Mouse (Mus musculus): ENCODE results near the gene Csnk2a1. TPM values are rescaled to one million over a fixed set of nuclear protein-coding genes. Genes with fewer than 3 reads are reported as not detected.
"Not testable (repeated sequence)": the region's sequence is repeated elsewhere in the genome, so short reads cannot be mapped to it uniquely, and the experiment has no call there.

Gene Csnk2a1
- polyA plus RNA-seq, 1 experiment from 2014 or later: 75.7 TPM

GRCm38 (mm10) chr2:152273639-152274038 lies 47.0 kb downstream of the Csnk2a1 start:
- Histone ChIP-seq H3K9me3 (replicated peaks; ENCODE audit: control insufficient read depth, low read length) (no peaks in the 10 kb centered on the region), H3K27me3 (ENCODE audit: control insufficient read depth, insufficient read depth, low read length) (no peaks in the 10 kb centered on the region), H3K4me1 (ENCODE audit: control insufficient read depth, insufficient read depth, low read length) (no peaks in the 10 kb centered on the region), H3K36me3 (ENCODE audit: control insufficient read depth, insufficient read depth) (peaks cover 56% of the 10 kb centered on the region), H3K9ac (ENCODE audit: low read length) (no peak overlapping the region), H3K27ac (ENCODE audit: low read length) (no peak overlapping the region), H3K4me3 (ENCODE audit: low read length) (no peak overlapping the region), H3K4me2 (ENCODE audit: low read depth, low read length) (no peak overlapping the region)
- ATAC-seq (replicated peaks; ENCODE audit: extremely low read depth, insufficient read depth, low FRiP score): no peak
- 78% methylated on average over 2 of the region's 2 CpGs for WGBS

- Histone ChIP-seq H3K27me3 (ENCODE audit: control insufficient read depth, insufficient read depth, low read length) (no peaks in the 10 kb centered on the region), H3K4me3 (ENCODE audit: low read length) (no peak overlapping the region), H3K9ac (ENCODE audit: low read length) (no peak overlapping the region), H3K9me3 (replicated peaks; ENCODE audit: control insufficient read depth, low read length) (no peaks in the 10 kb centered on the region), H3K4me1 (ENCODE audit: control insufficient read depth, insufficient read depth, low read length) (no peaks in the 10 kb centered on the region), H3K4me2 (ENCODE audit: low read depth, low read length) (no peak overlapping the region), H3K27ac (ENCODE audit: low read length) (no peak overlapping the region), H3K36me3 (ENCODE audit: control insufficient read depth, insufficient read depth) (peaks cover 39% of the 10 kb centered on the region)
- WGBS: 75% methylated on average over 3 of the region's 3 CpGs
- no peak for ATAC-seq (replicated peaks; ENCODE audit: extremely low read depth, insufficient read depth, low FRiP score)
Observed at GRCm38 (mm10) chr2:152281407-152281806, 54.8 kb downstream of the Csnk2a1 start.

DNA sequence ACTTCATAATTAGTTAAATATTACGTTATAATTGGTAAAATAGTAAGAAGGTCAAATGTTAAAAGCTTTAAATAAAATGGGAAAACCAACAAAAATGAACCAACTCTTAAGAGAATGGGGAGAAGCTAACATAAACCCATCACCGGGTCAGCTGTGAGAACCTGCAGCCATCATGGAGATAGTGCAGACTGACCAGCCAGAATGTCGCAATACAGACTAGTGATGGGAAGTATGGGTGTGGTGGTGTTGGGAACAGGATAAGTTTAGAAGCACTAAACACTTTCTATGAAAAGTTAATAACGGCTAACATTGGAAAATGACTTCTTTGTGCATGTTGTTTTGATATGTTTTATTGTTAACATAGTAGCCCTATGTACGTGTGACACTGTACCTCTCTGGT lies 60.9 kb downstream of the Csnk2a1 start:
- Histone ChIP-seq H3K36me3 (ENCODE audit: control insufficient read depth, insufficient read depth) (peaks cover 27% of the 10 kb centered on the region), H3K4me2 (ENCODE audit: low read depth, low read length) (no peak overlapping the region), H3K4me3 (ENCODE audit: low read length) (no peak overlapping the region), H3K4me1 (ENCODE audit: control insufficient read depth, insufficient read depth, low read length) (peaks cover 4% of the 10 kb centered on the region), H3K9me3 (replicated peaks; ENCODE audit: control insufficient read depth, low read length) (no peaks in the 10 kb centered on the region), H3K27me3 (ENCODE audit: control insufficient read depth, insufficient read depth, low read length) (no peaks in the 10 kb centered on the region), H3K27ac (ENCODE audit: low read length) (no peak overlapping the region), H3K9ac (ENCODE audit: low read length) (no peak overlapping the region)
- 85% methylated on average over 5 of the region's 5 CpGs for WGBS
- ATAC-seq (replicated peaks; ENCODE audit: extremely low read depth, insufficient read depth, low FRiP score): no peak

DNA sequence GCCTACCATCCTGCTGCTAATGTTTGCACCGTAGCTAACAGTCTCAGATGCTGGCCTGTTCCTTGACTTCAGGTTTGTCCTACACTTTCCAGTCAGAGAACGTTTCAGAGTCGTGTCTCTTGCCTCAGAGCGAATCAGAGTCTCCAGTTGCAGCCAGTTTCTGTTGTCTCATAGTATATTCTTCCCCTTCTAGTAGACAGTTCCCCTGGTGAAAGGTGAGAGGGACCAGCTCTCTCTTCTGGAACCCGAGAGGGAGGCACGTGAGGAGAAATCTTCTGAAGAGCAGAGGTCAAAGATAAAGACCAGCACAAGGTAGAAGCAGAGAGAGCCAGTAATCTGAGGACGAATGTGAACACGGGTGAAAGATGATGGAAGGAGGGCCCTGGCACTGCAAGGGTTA lies 61.4 kb downstream of the Csnk2a1 start:
- no peak for ATAC-seq (replicated peaks; ENCODE audit: extremely low read depth, insufficient read depth, low FRiP score)
- Histone ChIP-seq H3K9me3 (replicated peaks; ENCODE audit: control insufficient read depth, low read length) (no peaks in the 10 kb centered on the region), H3K27me3 (ENCODE audit: control insufficient read depth, insufficient read depth, low read length) (no peaks in the 10 kb centered on the region), H3K27ac (ENCODE audit: low read length) (no peak overlapping the region), H3K4me3 (ENCODE audit: low read length) (no peak overlapping the region), H3K4me2 (ENCODE audit: low read depth, low read length) (no peak overlapping the region), H3K4me1 (ENCODE audit: control insufficient read depth, insufficient read depth, low read length) (peaks cover 4% of the 10 kb centered on the region), H3K36me3 (ENCODE audit: control insufficient read depth, insufficient read depth) (peaks cover 27% of the 10 kb centered on the region), H3K9ac (ENCODE audit: low read length) (no peak overlapping the region)
- WGBS: 65% methylated on average over 8 of the region's 8 CpGs

- H3K27me3 ChIP-seq (ENCODE audit: control insufficient read depth, insufficient read depth, low read length); H3K27ac ChIP-seq (ENCODE audit: low read length); H3K9ac ChIP-seq (ENCODE audit: low read length); H3K9me3 ChIP-seq (replicated peaks; ENCODE audit: control insufficient read depth, low read length); H3K4me3 ChIP-seq (ENCODE audit: low read length); H3K4me2 ChIP-seq (ENCODE audit: low read depth, low read length); ATAC-seq (replicated peaks; ENCODE audit: extremely low read depth, insufficient read depth, low FRiP score): not testable (repeated sequence)
- peaks cover 17% of the 10 kb centered on the region for H3K36me3 ChIP-seq (ENCODE audit: control insufficient read depth, insufficient read depth)
- H3K4me1 ChIP-seq (ENCODE audit: control insufficient read depth, insufficient read depth, low read length): peaks cover 10% of the 10 kb centered on the region
- WGBS: 71% methylated on average over 1 of the region's 2 CpGs
Observed at GRCm38 (mm10) chr2:152289623-152290022, 63.0 kb downstream of the Csnk2a1 start.

- Histone ChIP-seq H3K4me1 (ENCODE audit: control insufficient read depth, insufficient read depth, low read length) (peaks cover 18% of the 10 kb centered on the region), H3K9ac (ENCODE audit: low read length) (no peak overlapping the region), H3K4me3 (ENCODE audit: low read length) (no peak overlapping the region), H3K9me3 (replicated peaks; ENCODE audit: control insufficient read depth, low read length) (no peaks in the 10 kb centered on the region), H3K36me3 (ENCODE audit: control insufficient read depth, insufficient read depth) (no peaks in the 10 kb centered on the region), H3K27me3 (ENCODE audit: control insufficient read depth, insufficient read depth, low read length) (no peaks in the 10 kb centered on the region), H3K27ac (ENCODE audit: low read length) (no peak overlapping the region), H3K4me2 (ENCODE audit: low read depth, low read length) (no peak overlapping the region)
- 52% methylated on average over 2 of the region's 2 CpGs for WGBS
- ATAC-seq (replicated peaks; ENCODE audit: extremely low read depth, insufficient read depth, low FRiP score): no peak
Observed at GRCm38 (mm10) chr2:152292475-152292874, 65.8 kb downstream of the Csnk2a1 start.

- WGBS: under 1% methylated on average over 15 of the region's 15 CpGs
- H3K27ac ChIP-seq (ENCODE audit: low read length): 0 out of 2 replicates have a peak overlapping the region, but pooled peaks have one; percentile 4
- peaks cover 23% of the 10 kb centered on the region for H3K4me1 ChIP-seq (ENCODE audit: control insufficient read depth, insufficient read depth, low read length)
- no peaks in the 10 kb centered on the region for H3K36me3 ChIP-seq (ENCODE audit: control insufficient read depth, insufficient read depth)
- no peaks in the 10 kb centered on the region for H3K9me3 ChIP-seq (replicated peaks; ENCODE audit: control insufficient read depth, low read length)
- H3K4me2 ChIP-seq (ENCODE audit: low read depth, low read length): peak overlapping the region; percentile 93
- H3K27me3 ChIP-seq (ENCODE audit: control insufficient read depth, insufficient read depth, low read length): no peaks in the 10 kb centered on the region
- peak overlapping the region; percentile 97 for H3K4me3 ChIP-seq (ENCODE audit: low read length)
- peak; percentile 24 for ATAC-seq (replicated peaks; ENCODE audit: extremely low read depth, insufficient read depth, low FRiP score)
- peak overlapping the region; percentile 97 for H3K9ac ChIP-seq (ENCODE audit: low read length)
Observed at GRCm38 (mm10) chr2:152293179-152293726, 66.6 kb downstream of the Csnk2a1 start.

- Histone ChIP-seq H3K36me3 (ENCODE audit: control insufficient read depth, insufficient read depth) (no peaks in the 10 kb centered on the region), H3K27me3 (ENCODE audit: control insufficient read depth, insufficient read depth, low read length) (no peaks in the 10 kb centered on the region), H3K9ac (ENCODE audit: low read length) (peak within 1 kb of the TSS; percentile 97), H3K4me2 (ENCODE audit: low read depth, low read length) (peak within 1 kb of the TSS; percentile 93), H3K4me1 (ENCODE audit: control insufficient read depth, insufficient read depth, low read length) (peaks cover 23% of the 10 kb centered on the region), H3K4me3 (ENCODE audit: low read length) (peak within 1 kb of the TSS; percentile 97), H3K27ac (ENCODE audit: low read length) (peak within 1 kb of the TSS; percentile 94), H3K9me3 (replicated peaks; ENCODE audit: control insufficient read depth, low read length) (no peaks in the 10 kb centered on the region)
- WGBS: under 1% methylated on average over 63 of the region's 70 CpGs
- peak; percentile 99 for ATAC-seq (replicated peaks; ENCODE audit: extremely low read depth, insufficient read depth, low FRiP score)
Observed at GRCm38 (mm10) chr2:152293727-152294475, 67.3 kb downstream of the Csnk2a1 start, which contains the start of gene Tbc1d20. Tbc1d20 (plus strand) TSS chr2:152293828.

DNA sequence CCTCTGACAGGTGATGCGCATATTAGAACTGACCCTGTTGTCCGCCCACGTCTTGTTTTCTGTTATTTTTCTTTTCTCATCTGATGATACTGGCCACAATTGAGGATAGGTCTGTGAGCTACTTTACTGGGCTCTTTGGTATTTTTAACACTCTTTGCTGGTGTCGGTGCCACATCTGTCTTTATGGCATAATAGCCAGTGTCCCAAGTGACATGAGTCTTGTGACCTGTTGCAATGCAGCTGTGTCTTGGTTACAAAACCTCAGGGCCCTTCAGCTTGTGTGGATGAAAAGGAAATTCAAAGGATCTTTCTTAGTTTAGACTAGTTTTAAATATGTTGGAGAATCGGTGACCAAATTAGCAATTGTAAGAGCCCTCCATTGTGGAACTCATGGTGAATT lies 67.9 kb downstream of the Csnk2a1 start:
- peak overlapping the region; percentile 97 for H3K9ac ChIP-seq (ENCODE audit: low read length)
- H3K4me3 ChIP-seq (ENCODE audit: low read length): peak overlapping the region; percentile 97
- H3K36me3 ChIP-seq (ENCODE audit: control insufficient read depth, insufficient read depth): no peaks in the 10 kb centered on the region
- ATAC-seq (replicated peaks; ENCODE audit: extremely low read depth, insufficient read depth, low FRiP score): no peak
- 31% methylated on average over 5 of the region's 5 CpGs for WGBS
- peak overlapping the region; percentile 94; the same call in 1 of the 2 replicates for H3K27ac ChIP-seq (ENCODE audit: low read length)
- H3K27me3 ChIP-seq (ENCODE audit: control insufficient read depth, insufficient read depth, low read length): no peaks in the 10 kb centered on the region
- H3K9me3 ChIP-seq (replicated peaks; ENCODE audit: control insufficient read depth, low read length): no peaks in the 10 kb centered on the region
- H3K4me2 ChIP-seq (ENCODE audit: low read depth, low read length): peak overlapping the region; percentile 93
- peaks cover 23% of the 10 kb centered on the region for H3K4me1 ChIP-seq (ENCODE audit: control insufficient read depth, insufficient read depth, low read length)
